Mouse (Mus musculus) heart, embryonic 16.5 days (tissue): ENCODE measurements around the gene Senp5. TPM values are rescaled to one million over a fixed set of nuclear protein-coding genes. Genes with fewer than 3 reads are reported as not detected.

Experiments used
- ATAC-seq: fragments of 200-750 bp; cut with Nextera tagmentation; replicated peaks from 2 replicates; pipeline ENCODE4 v1.8.0; 2017; ENCODE audit warnings: moderate number of reproducible peaks; ENCODE audit not compliant: insufficient read depth, low FRiP score; ENCODE audit errors: extremely low read depth
- H3K27ac ChIP-seq: fragments of 300-500 bp; sonication (generic); 2 replicates; pipeline ENCODE4 v1.5.1; 2014; ENCODE audit warnings: mild to moderate bottlenecking, low read length, control low read depth, moderate library complexity
- H3K27me3 ChIP-seq: fragments of 300-500 bp; sonication (generic); 2 replicates; pipeline ENCODE4 v1.6.1; 2014; ENCODE audit warnings: low read length, mixed read lengths; ENCODE audit not compliant: control insufficient read depth, insufficient read depth
- H3K36me3 ChIP-seq: fragments of 300-500 bp; sonication (generic); 2 replicates; pipeline ENCODE4 v1.6.1; 2014; ENCODE audit not compliant: control insufficient read depth, insufficient read depth
- H3K4me1 ChIP-seq: fragments of 300-500 bp; sonication (generic); 2 replicates; pipeline ENCODE4 v1.6.1; 2014; ENCODE audit warnings: low read length, mixed read lengths; ENCODE audit not compliant: control insufficient read depth, insufficient read depth
- H3K4me2 ChIP-seq: fragments of 300-500 bp; sonication (generic); 2 replicates; pipeline ENCODE4 v1.6.1; 2014; ENCODE audit warnings: low read depth, mild to moderate bottlenecking, control low read depth, low read length
- H3K4me3 ChIP-seq: fragments of 300-500 bp; sonication (generic); 2 replicates; pipeline ENCODE4 v1.5.1; 2014; ENCODE audit warnings: mild to moderate bottlenecking, control low read depth, low read length
- H3K9ac ChIP-seq: fragments of 300-500 bp; sonication (generic); 2 replicates; pipeline ENCODE4 v1.6.1; 2014; ENCODE audit warnings: low read length, control low read depth
- H3K9me3 ChIP-seq: fragments of 300-500 bp; sonication (generic); replicated peaks from 2 replicates; pipeline ENCODE4 v1.6.1; 2016; ENCODE audit warnings: low read length; ENCODE audit not compliant: control insufficient read depth
- WGBS: fragments of 180-500 bp; shearing (Covaris S2); extraction: QIAGEN DNeasy Blood & Tissue Kit; methylation state at CpG from one replicate; pipeline ENCODE4 v1.1.7; 2014; 5-methylcytosine and 5-hydroxymethylcytosine counted together
- polyA plus RNA-seq: library from polyadenylated mRNA; unstranded; fragments of >200 nt; fragmentation: Nextera tagmentation; extraction: Ambion mirVana; gene quantifications from 2 replicates; pipeline ENCODE4 v1.2.1, GENCODE M21; 2015

Senp5 gene
- polyA plus RNA-seq, 1 experiment from 2014 or later: 10.0 TPM

GRCm38 (mm10) chr16:31993946-31994345 is 9.1 kb downstream of the Senp5 start:
- Histone ChIP-seq H3K4me1 (no peaks in the 10 kb centered on the region), H3K4me3 (no peak overlapping the region), H3K9ac (no peak overlapping the region), H3K27ac (no peak overlapping the region), H3K27me3 (no peaks in the 10 kb centered on the region), H3K9me3 (no peaks in the 10 kb centered on the region), H3K36me3 (peaks cover 11% of the 10 kb centered on the region), H3K4me2 (no peak overlapping the region)
- ATAC-seq: no peak

- no peak overlapping the region for H3K4me2 ChIP-seq
- ATAC-seq: no peak
- WGBS: 96% methylated on average over 4 of the region's 4 CpGs
Observed at GRCm38 (mm10) chr16:31993195-31993594, 9.9 kb downstream of the Senp5 start.

GRCm38 (mm10) chr16:31992039-31992438 is 11.0 kb downstream of the Senp5 start:
- Histone ChIP-seq H3K27ac (no peak overlapping the region), H3K9ac (no peak overlapping the region), H3K4me3 (no peak overlapping the region), H3K27me3 (no peaks in the 10 kb centered on the region), H3K9me3 (no peaks in the 10 kb centered on the region), H3K4me1 (no peaks in the 10 kb centered on the region), H3K4me2 (no peak overlapping the region), H3K36me3 (peaks cover 20% of the 10 kb centered on the region)
- WGBS: 56% methylated on average over 1 of the region's 1 CpGs
- ATAC-seq: no peak

More at GRCm38 (mm10) chr16:31993195-31993594, 9.9 kb downstream of the Senp5 start:
- peaks cover 18% of the 10 kb centered on the region for H3K36me3 ChIP-seq
- no peak overlapping the region for H3K4me3 ChIP-seq
- no peaks in the 10 kb centered on the region for H3K27me3 ChIP-seq
- H3K4me1 ChIP-seq: no peaks in the 10 kb centered on the region
- no peak overlapping the region for H3K9ac ChIP-seq
- H3K9me3 ChIP-seq: no peaks in the 10 kb centered on the region
- no peak overlapping the region for H3K27ac ChIP-seq

GRCm38 (mm10) chr16:31980946-31981345 is 22.1 kb downstream of the Senp5 start:
- Histone ChIP-seq H3K4me1 (no peaks in the 10 kb centered on the region), H3K36me3 (peaks cover 10% of the 10 kb centered on the region; the same call in 1 of the 2 replicates), H3K9me3 (no peaks in the 10 kb centered on the region), H3K27me3 (no peaks in the 10 kb centered on the region), H3K27ac (no peak overlapping the region), H3K4me3 (no peak overlapping the region), H3K4me2 (no peak overlapping the region), H3K9ac (no peak overlapping the region)
- WGBS: 80% methylated on average over 5 of the region's 5 CpGs
- no peak for ATAC-seq

GRCm38 (mm10) chr16:31979501-31979900 is 23.6 kb downstream of the Senp5 start:
- Histone ChIP-seq H3K36me3 (peaks cover 12% of the 10 kb centered on the region; the same call in 1 of the 2 replicates), H3K9ac (no peak overlapping the region), H3K27ac (no peak overlapping the region), H3K4me2 (no peak overlapping the region), H3K4me3 (no peak overlapping the region), H3K27me3 (no peaks in the 10 kb centered on the region), H3K4me1 (no peaks in the 10 kb centered on the region), H3K9me3 (no peaks in the 10 kb centered on the region)
- 83% methylated on average over 3 of the region's 3 CpGs for WGBS
- ATAC-seq: no peak

- no peaks in the 10 kb centered on the region for H3K4me1 ChIP-seq
- H3K4me2 ChIP-seq: no peak overlapping the region
- no peak overlapping the region for H3K9ac ChIP-seq
- no peaks in the 10 kb centered on the region for H3K27me3 ChIP-seq
- ATAC-seq: no peak
- no peak overlapping the region for H3K27ac ChIP-seq
- peaks cover 15% of the 10 kb centered on the region for H3K36me3 ChIP-seq
- no peaks in the 10 kb centered on the region for H3K9me3 ChIP-seq
- H3K4me3 ChIP-seq: no peak overlapping the region
- 89% methylated on average over 4 of the region's 4 CpGs for WGBS
Observed at GRCm38 (mm10) chr16:31975258-31975657, 27.8 kb downstream of the Senp5 start.

GRCm38 (mm10) chr16:31963224-31963623 is 39.9 kb downstream of the Senp5 start:
- Histone ChIP-seq H3K27me3 (no peaks in the 10 kb centered on the region), H3K27ac (no peak overlapping the region), H3K9ac (no peak overlapping the region), H3K4me2 (no peak overlapping the region), H3K36me3 (peaks cover 30% of the 10 kb centered on the region), H3K4me1 (no peaks in the 10 kb centered on the region), H3K9me3 (no peaks in the 10 kb centered on the region), H3K4me3 (no peak overlapping the region)
- WGBS: 89% methylated on average over 7 of the region's 7 CpGs
- no peak for ATAC-seq

GRCm38 (mm10) chr16:31948345-31948774 is 54.7 kb downstream of the Senp5 start, which contains the start of the genes 0610012G03Rik and Ncbp2:
Gene 0610012G03Rik, minus strand, starts transcription at chr16:31948494.
Gene Ncbp2, plus strand, starts transcription at chr16:31948513.
- Histone ChIP-seq H3K36me3 (peaks cover 7% of the 10 kb centered on the region; the same call in 1 of the 2 replicates), H3K27me3 (no peaks in the 10 kb centered on the region), H3K27ac (peak within 1 kb of the TSS; percentile 94), H3K4me2 (peak within 1 kb of the TSS; percentile 85), H3K4me1 (peaks cover 19% of the 10 kb centered on the region), H3K4me3 (peak within 1 kb of the TSS; percentile 97), H3K9ac (peak within 1 kb of the TSS; percentile 95), H3K9me3 (no peaks in the 10 kb centered on the region)
- peak; percentile 94 for ATAC-seq
- WGBS: 0% methylated on average over 54 of the region's 55 CpGs

- Histone ChIP-seq H3K4me3 (peak overlapping the region; percentile 97), H3K9me3 (no peaks in the 10 kb centered on the region), H3K4me2 (peak overlapping the region; percentile 85), H3K36me3 (peaks cover 7% of the 10 kb centered on the region; the same call in 1 of the 2 replicates), H3K4me1 (peaks cover 19% of the 10 kb centered on the region), H3K27ac (peak overlapping the region; percentile 94), H3K27me3 (no peaks in the 10 kb centered on the region), H3K9ac (peak overlapping the region; percentile 95)
- under 1% methylated on average over 38 of the region's 38 CpGs for WGBS
- ATAC-seq: peak; percentile 61
Observed at GRCm38 (mm10) chr16:31947901-31948316, 55.2 kb downstream of the Senp5 start.
